Mouse (Mus musculus): Measurements from ENCODE around the gene Phf12. TPM values are rescaled to one million over a fixed set of nuclear protein-coding genes. Genes with fewer than 3 reads are reported as not detected.

Gene Phf12
- polyA plus RNA-seq, 1 experiment from 2014 or later = 18.4 TPM

- 82% methylated on average over 3 of the region's 3 CpGs for WGBS
- H3K27ac ChIP-seq (replicated peaks) = peak overlapping the region; percentile 95
- peak overlapping the region; percentile 87 for H3K4me2 ChIP-seq (replicated peaks)
- 0 out of 2 replicates have a peak overlapping the region, but pooled peaks have one; percentile 100 for H3K9ac ChIP-seq
- H3K27me3 ChIP-seq = no peaks in the 10 kb centered on the region
- H3K4me1 ChIP-seq = peaks cover 14% of the 10 kb centered on the region
- H3K4me3 ChIP-seq (replicated peaks) = peak overlapping the region; percentile 99
- ATAC-seq (ENCODE audit: insufficient number of reproducible peaks, low FRiP score, low TSS enrichment, low read depth) = no peak
- no peaks in the 10 kb centered on the region for H3K9me3 ChIP-seq (replicated peaks)
- H3K36me3 ChIP-seq = peaks cover 22% of the 10 kb centered on the region
Observed at GRCm38 (mm10) chr11:77985541-77986065, 3.0 kb downstream of the Phf12 start.

- H3K36me3 ChIP-seq = peaks cover 26% of the 10 kb centered on the region
- no peaks in the 10 kb centered on the region for H3K27me3 ChIP-seq
- 88% methylated on average over 13 of the region's 13 CpGs for WGBS
- ATAC-seq (ENCODE audit: insufficient number of reproducible peaks, low FRiP score, low TSS enrichment, low read depth) = no peak
- no peak overlapping the region for H3K9ac ChIP-seq
- peaks cover 9% of the 10 kb centered on the region; the same call in 1 of the 2 replicates for H3K4me1 ChIP-seq
- no peaks in the 10 kb centered on the region for H3K9me3 ChIP-seq (replicated peaks)
- H3K27ac ChIP-seq (replicated peaks) = no peak overlapping the region
- H3K4me2 ChIP-seq (replicated peaks) = no peak overlapping the region
- no peak overlapping the region for H3K4me3 ChIP-seq (replicated peaks)
Observed at GRCm38 (mm10) chr11:77989071-77989690, 6.6 kb downstream of the Phf12 start.

- Histone ChIP-seq H3K36me3 (peaks cover 12% of the 10 kb centered on the region), H3K27ac (replicated peaks) (no peak overlapping the region), H3K27me3 (no peaks in the 10 kb centered on the region), H3K4me1 (no peaks in the 10 kb centered on the region), H3K9me3 (replicated peaks) (no peaks in the 10 kb centered on the region), H3K4me3 (replicated peaks) (no peak overlapping the region), H3K4me2 (replicated peaks) (no peak overlapping the region), H3K9ac (no peak overlapping the region)
- ATAC-seq (ENCODE audit: insufficient number of reproducible peaks, low FRiP score, low TSS enrichment, low read depth) = no peak
- WGBS = 58% methylated on average over 1 of the region's 1 CpGs
Observed at GRCm38 (mm10) chr11:77995556-77995955, 13.0 kb downstream of the Phf12 start.

- H3K27ac ChIP-seq (replicated peaks) = no peak overlapping the region
- H3K4me1 ChIP-seq = 0 out of 2 replicates have a peak, but pooled peaks cover under 1% of the 10 kb centered on the region
Observed at GRCm38 (mm10) chr11:78006446-78006845, 23.9 kb downstream of the Phf12 start.

GRCm38 (mm10) chr11:78019676-78020075, 37.1 kb downstream of the Phf12 start:
- Histone ChIP-seq H3K36me3 (peaks cover 90% of the 10 kb centered on the region), H3K4me3 (replicated peaks) (no peak overlapping the region), H3K4me1 (no peaks in the 10 kb centered on the region), H3K27ac (replicated peaks) (no peak overlapping the region), H3K9ac (no peak overlapping the region), H3K27me3 (no peaks in the 10 kb centered on the region), H3K4me2 (replicated peaks) (no peak overlapping the region), H3K9me3 (replicated peaks) (no peaks in the 10 kb centered on the region)
- 26% methylated on average over 4 of the region's 4 CpGs for WGBS
- peak; percentile 69; the same call in 1 of the 2 replicates for ATAC-seq (ENCODE audit: insufficient number of reproducible peaks, low FRiP score, low TSS enrichment, low read depth)

More at GRCm38 (mm10) chr11:78006446-78006845, 23.9 kb downstream of the Phf12 start:
- Histone ChIP-seq H3K4me3 (replicated peaks) (no peak overlapping the region), H3K36me3 (peaks cover 65% of the 10 kb centered on the region), H3K9me3 (replicated peaks) (no peaks in the 10 kb centered on the region), H3K9ac (no peak overlapping the region), H3K27me3 (no peaks in the 10 kb centered on the region), H3K4me2 (replicated peaks) (no peak overlapping the region)
- ATAC-seq (ENCODE audit: insufficient number of reproducible peaks, low FRiP score, low TSS enrichment, low read depth) = no peak
- WGBS = 93% methylated on average over 5 of the region's 5 CpGs

GRCm38 (mm10) chr11:78023607-78024006, 41.1 kb downstream of the Phf12 start:
- no peak overlapping the region for H3K27ac ChIP-seq (replicated peaks)
- H3K4me3 ChIP-seq (replicated peaks) = no peak overlapping the region
- H3K27me3 ChIP-seq = no peaks in the 10 kb centered on the region
- H3K9ac ChIP-seq = no peak overlapping the region
- H3K4me1 ChIP-seq = no peaks in the 10 kb centered on the region
- H3K9me3 ChIP-seq (replicated peaks) = no peaks in the 10 kb centered on the region
- H3K4me2 ChIP-seq (replicated peaks) = no peak overlapping the region
- no peak for ATAC-seq (ENCODE audit: insufficient number of reproducible peaks, low FRiP score, low TSS enrichment, low read depth)
- H3K36me3 ChIP-seq = peaks cover 88% of the 10 kb centered on the region
- 78% methylated on average over 8 of the region's 8 CpGs for WGBS

- H3K27ac ChIP-seq (replicated peaks) = no peak overlapping the region
- no peak for ATAC-seq (ENCODE audit: insufficient number of reproducible peaks, low FRiP score, low TSS enrichment, low read depth)
- H3K4me1 ChIP-seq = peaks cover 19% of the 10 kb centered on the region
- H3K4me3 ChIP-seq (replicated peaks) = no peak overlapping the region
- H3K36me3 ChIP-seq = peaks cover 60% of the 10 kb centered on the region
- WGBS = 85% methylated on average over 8 of the region's 8 CpGs
- H3K27me3 ChIP-seq = no peaks in the 10 kb centered on the region
- no peak overlapping the region for H3K9ac ChIP-seq
- H3K4me2 ChIP-seq (replicated peaks) = no peak overlapping the region
- no peaks in the 10 kb centered on the region for H3K9me3 ChIP-seq (replicated peaks)
Observed at GRCm38 (mm10) chr11:78029240-78029639, 46.7 kb downstream of the Phf12 start.

GRCm38 (mm10) chr11:78030600-78030999, 48.0 kb downstream of the Phf12 start:
- Histone ChIP-seq H3K27me3 (no peaks in the 10 kb centered on the region), H3K9me3 (replicated peaks) (no peaks in the 10 kb centered on the region), H3K4me1 (peaks cover 19% of the 10 kb centered on the region), H3K4me2 (replicated peaks) (no peak overlapping the region), H3K4me3 (replicated peaks) (no peak overlapping the region), H3K36me3 (peaks cover 57% of the 10 kb centered on the region), H3K27ac (replicated peaks) (no peak overlapping the region; the same call in 1 of the 2 replicates), H3K9ac (no peak overlapping the region)
- 66% methylated on average over 2 of the region's 2 CpGs for WGBS
- no peak for ATAC-seq (ENCODE audit: insufficient number of reproducible peaks, low FRiP score, low TSS enrichment, low read depth)

- Histone ChIP-seq H3K4me1 (peaks cover 19% of the 10 kb centered on the region), H3K27me3 (no peaks in the 10 kb centered on the region), H3K9me3 (replicated peaks) (no peaks in the 10 kb centered on the region), H3K36me3 (peaks cover 49% of the 10 kb centered on the region), H3K9ac (0 out of 2 replicates have a peak overlapping the region, but pooled peaks have one; percentile 3), H3K4me2 (replicated peaks) (peak overlapping the region; percentile 91), H3K27ac (replicated peaks) (peak overlapping the region; percentile 90), H3K4me3 (replicated peaks) (peak overlapping the region; percentile 72)
- WGBS = 25% methylated on average over 6 of the region's 6 CpGs
- ATAC-seq (ENCODE audit: insufficient number of reproducible peaks, low FRiP score, low TSS enrichment, low read depth) = no peak
Observed at GRCm38 (mm10) chr11:78031389-78031788, 48.8 kb downstream of the Phf12 start.

GRCm38 (mm10) chr11:78031947-78032808, 49.6 kb downstream of the Phf12 start, which contains the start of gene Dhrs13:
Dhrs13 (plus strand) TSS chr11:78032280.
- under 1% methylated on average over 96 of the region's 96 CpGs for whole genome bisulfite sequencing
- Histone ChIP-seq H3K27ac (replicated peaks) (peak within 1 kb of the TSS; percentile 90), H3K4me1 (peaks cover 23% of the 10 kb centered on the region), H3K4me3 (replicated peaks) (peak within 1 kb of the TSS; percentile 72), H3K9ac (peak within 1 kb of the TSS; percentile 71), H3K9me3 (replicated peaks) (no peaks in the 10 kb centered on the region), H3K36me3 (peaks cover 42% of the 10 kb centered on the region), H3K4me2 (replicated peaks) (peak within 1 kb of the TSS; percentile 91), H3K27me3 (no peaks in the 10 kb centered on the region)
- peak; percentile 92 for ATAC-seq (ENCODE audit: insufficient number of reproducible peaks, low FRiP score, low TSS enrichment, low read depth)

GRCm38 (mm10) chr11:78032809-78033195, 50.2 kb downstream of the Phf12 start:
- H3K36me3 ChIP-seq = peaks cover 36% of the 10 kb centered on the region
- WGBS = 8% methylated on average over 5 of the region's 5 CpGs
- H3K27ac ChIP-seq (replicated peaks) = peak overlapping the region; percentile 90
- peak overlapping the region; percentile 72 for H3K4me3 ChIP-seq (replicated peaks)
- H3K4me2 ChIP-seq (replicated peaks) = peak overlapping the region; percentile 91
- H3K9me3 ChIP-seq (replicated peaks) = no peaks in the 10 kb centered on the region
- no peak for ATAC-seq (ENCODE audit: insufficient number of reproducible peaks, low FRiP score, low TSS enrichment, low read depth)
- H3K27me3 ChIP-seq = no peaks in the 10 kb centered on the region
- peak overlapping the region; percentile 71 for H3K9ac ChIP-seq
- H3K4me1 ChIP-seq = peaks cover 30% of the 10 kb centered on the region

Measured in embryonic facial prominence, embryonic 15.5 days (tissue).